Mouse (Mus musculus): ENCODE results near the gene Vps45.

DNA sequence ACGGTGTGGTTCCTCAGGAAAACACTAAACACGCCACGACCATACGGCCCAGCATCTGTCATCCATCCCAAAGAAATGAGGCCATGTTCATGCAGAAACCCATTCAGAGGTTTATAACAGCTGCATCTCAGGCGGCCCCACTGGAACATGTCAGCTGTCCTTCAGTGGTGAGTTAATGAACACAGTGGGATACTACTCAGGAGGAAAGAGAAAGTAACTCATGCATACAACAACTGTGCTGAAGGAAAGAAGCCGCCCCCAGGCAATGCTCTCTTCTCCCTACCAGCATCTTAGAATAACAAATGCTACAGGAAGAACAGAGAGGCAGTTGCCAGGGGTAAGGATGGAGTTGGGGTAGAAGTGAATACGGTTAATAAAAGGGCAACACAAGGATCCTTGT, 7.5 kb downstream of the Vps45 start:
- TF ChIP-seq GATA1 (IDR thresholded peaks at IDR 0.05; ENCODE audit: borderline replicate concordance, low read length): no peak
- TF ChIP-seq CTCF (IDR thresholded peaks at IDR 0.05; ENCODE audit: low read depth, low read length): no peak
- TF ChIP-seq POLR2AphosphoS5 (IDR thresholded peaks at IDR 0.05; ENCODE audit: insufficient replicate concordance, low read depth, low read length): no peak
- no peak for TF ChIP-seq TAL1 (conservative IDR thresholded peaks at IDR 0.05; ENCODE audit: low read depth, low read length)
- TF ChIP-seq GATA2 (IDR thresholded peaks at IDR 0.05; ENCODE audit: borderline replicate concordance, low read depth, low read length): no peak
